Mouse (Mus musculus) liver, postnatal 0 days (tissue): Measurements from ENCODE around the gene Dnajb12.

ENCODE experiments used
- CTCF ChIP-seq: sonication (generic); IDR thresholded peaks from 2 replicates; pipeline ENCODE4 v1.5.1; 2016; ENCODE audit warnings: antibody characterized with exemption, low read depth
- EP300 ChIP-seq: IDR thresholded peaks from 2 replicates; pipeline ENCODE4 v1.6.1; 2016; ENCODE audit warnings: antibody characterized with exemption, low read depth, mild to moderate bottlenecking

- TF ChIP-seq CTCF (no peak), EP300 (no peak)
Observed at GRCm38 (mm10) chr10:59844686-59845085, 34.7 kb upstream of the Dnajb12 start.
